Mouse (Mus musculus) adrenal gland, adult 8-10 months (tissue): ENCODE results near the gene Impg1. TPM values are rescaled to one million over a fixed set of nuclear protein-coding genes. Genes with fewer than 3 reads are reported as not detected.

ENCODE experiments used
- DNase-seq: peaks from one replicate; pipeline ENCODE4 v3.0.0; 2022
- total RNA-seq, 4 experiments: library from RNA; stranded (reverse); gene quantifications; 2 replicates each; pipeline ENCODE4 v1.2.4; 2022

Impg1 gene
- total RNA-seq, 4 experiments from 2014 or later = not detected

GRCm38 (mm10) chr9:80277770-80278169, 187.5 kb downstream of the Impg1 start:
- no peak for DNase-seq

- DNase-seq = no peak
These were observed 188.1 kb downstream of the Impg1 start for GRCm38 (mm10) chr9:80277157-80277556.

GRCm38 (mm10) chr9:80275772-80276134, 189.5 kb downstream of the Impg1 start:
- DNase-seq = no peak

- DNase-seq = no peak
These were observed 190.1 kb downstream of the Impg1 start for GRCm38 (mm10) chr9:80275053-80275771.

- no peak for DNase-seq
These were observed 192.3 kb downstream of the Impg1 start for GRCm38 (mm10) chr9:80272951-80273350.

GRCm38 (mm10) chr9:80269596-80269995, 195.7 kb downstream of the Impg1 start:
- no peak for DNase-seq

- DNase-seq = no peak
These were observed 198.8 kb downstream of the Impg1 start for GRCm38 (mm10) chr9:80266507-80266906.

- DNase-seq = no peak
These were observed 199.2 kb downstream of the Impg1 start for GRCm38 (mm10) chr9:80266086-80266485.
